Mouse (Mus musculus) heart, postnatal 25 days (tissue): ENCODE measurements at regions not wholly inside any gene's neighbourhood (a gene's known extent, or its start where the extent isn't known, plus 50 kb on each side); places are given as distances from the start of the nearest gene placed in this dataset.

ENCODE experiments used
- DNase-seq: peaks from one replicate; pipeline ENCODE4 v3.0.0; 2022; ENCODE audit warnings: low spot score
- intact Hi-C: fragments of 180-260 bp; cut with DNase I; formaldehyde crosslinking; loops from one replicate; pipeline ENCODE4 v1.15.1; 2025

DNA sequence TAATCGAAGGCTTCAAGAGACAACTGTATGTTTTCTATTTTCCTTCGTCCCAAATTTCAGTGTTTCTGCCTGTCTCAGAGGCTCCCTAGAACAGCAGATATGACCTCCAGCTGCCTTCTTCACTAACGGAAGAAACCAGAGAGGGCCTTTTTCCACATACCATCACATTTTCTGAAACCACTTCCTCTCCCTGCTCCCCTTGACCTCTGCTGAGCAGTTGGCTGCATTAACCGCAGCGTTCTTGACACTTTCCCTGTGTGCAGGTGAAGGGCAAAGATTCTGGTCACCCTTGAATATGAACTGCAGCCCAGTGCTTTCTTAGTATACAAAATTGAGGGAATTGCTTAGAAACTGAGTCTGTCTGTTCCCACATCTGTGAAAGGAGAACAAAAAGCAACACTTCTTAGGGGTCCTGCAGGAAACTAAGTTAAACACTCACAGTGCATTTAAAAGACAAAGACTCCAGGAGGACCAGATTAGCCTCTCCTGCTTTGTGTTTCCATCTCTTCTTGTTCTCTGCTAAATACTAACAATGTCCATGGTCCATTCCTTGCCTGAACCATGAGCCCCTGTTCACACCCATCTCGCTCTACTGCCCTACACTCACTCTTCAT, 98.4 kb downstream of the Akap11 start:
- intact Hi-C loops = no loop called here
- no peak for DNase-seq

DNA sequence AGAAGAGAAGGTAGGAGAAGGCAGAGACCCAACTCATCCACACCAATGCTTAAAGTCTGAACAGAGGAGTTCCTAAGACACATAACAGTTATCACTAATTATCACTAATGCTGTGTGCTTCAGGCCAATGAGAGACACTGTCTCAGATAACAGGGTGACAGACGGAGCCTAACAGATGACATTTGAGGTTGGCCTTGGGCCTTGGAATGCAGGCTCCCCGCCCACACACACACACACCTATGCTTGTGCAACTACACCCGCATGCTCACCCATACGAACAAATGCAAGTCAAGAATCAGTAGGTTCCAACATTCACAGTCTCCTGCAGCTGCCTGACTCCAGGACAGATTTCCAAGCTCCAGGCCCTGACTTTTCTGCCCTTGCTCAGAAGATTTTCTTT, 100.0 kb downstream of the Akap11 start:
- intact Hi-C loops = no loop called here

DNA sequence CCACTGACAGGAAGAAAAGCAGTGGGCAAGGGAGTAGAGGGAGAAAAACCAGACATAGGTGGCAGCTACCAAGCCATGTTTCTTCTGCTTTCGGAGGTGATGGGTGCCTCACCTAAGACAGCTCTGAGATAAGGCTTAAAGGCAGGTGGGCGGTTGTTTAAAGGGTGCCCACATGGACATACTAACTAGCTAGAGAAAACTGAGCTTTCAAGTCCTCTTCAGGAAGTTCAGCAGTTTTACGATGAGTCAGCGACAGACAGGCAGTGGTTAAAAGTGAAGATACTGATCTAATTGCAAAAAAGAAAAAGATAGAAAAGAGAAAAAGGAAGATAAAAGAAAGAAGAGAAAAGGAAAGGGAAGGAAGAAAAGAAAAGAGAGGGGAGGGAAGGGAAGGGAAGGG, 100.6 kb downstream of the Akap11 start:
- no peak for DNase-seq
- intact Hi-C loops = no loop called here

More for the DNA sequence above, 100.0 kb downstream of the Akap11 start:
- DNase-seq = no peak

DNA sequence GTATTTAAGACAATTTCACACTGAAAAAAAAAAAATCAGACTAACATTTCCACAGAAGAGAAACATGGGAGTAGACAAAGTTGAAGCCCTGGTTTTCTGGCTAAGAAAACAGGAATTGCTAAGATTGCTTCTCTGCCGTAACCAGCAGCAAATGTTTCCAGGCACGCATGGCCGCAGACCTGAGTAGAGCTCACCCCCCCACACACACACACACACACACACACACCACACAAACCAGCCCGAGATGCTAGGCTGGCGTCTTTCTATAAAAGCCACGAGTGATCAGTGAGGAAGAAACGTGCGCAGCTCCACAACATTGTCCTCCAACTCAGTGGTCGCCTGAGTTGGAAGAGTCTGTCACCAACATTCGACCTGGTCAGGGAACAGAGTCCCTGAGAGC, 101.0 kb downstream of the Akap11 start:
- intact Hi-C loops = no loop called here
- no peak for DNase-seq

DNA sequence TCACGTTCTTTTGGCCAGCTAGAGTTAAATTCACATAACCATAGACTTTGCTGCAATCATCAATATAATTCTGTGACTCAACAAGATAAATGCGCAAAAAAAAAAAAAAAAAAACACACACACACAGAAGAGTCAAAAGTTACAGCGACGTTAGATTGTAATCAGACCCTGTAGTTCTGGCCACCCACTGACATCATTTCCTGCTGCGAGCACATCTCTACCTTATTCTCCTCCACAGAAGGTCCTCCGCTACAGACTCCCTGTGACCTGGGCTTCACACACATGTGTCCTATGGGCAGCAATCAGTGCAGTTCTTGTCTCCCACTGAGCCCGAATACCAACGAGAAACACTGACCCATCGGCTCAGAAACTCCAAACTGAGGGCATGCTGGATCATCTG, 101.9 kb downstream of the Akap11 start:
- no peak for DNase-seq
- intact Hi-C loops = no loop called here

DNA sequence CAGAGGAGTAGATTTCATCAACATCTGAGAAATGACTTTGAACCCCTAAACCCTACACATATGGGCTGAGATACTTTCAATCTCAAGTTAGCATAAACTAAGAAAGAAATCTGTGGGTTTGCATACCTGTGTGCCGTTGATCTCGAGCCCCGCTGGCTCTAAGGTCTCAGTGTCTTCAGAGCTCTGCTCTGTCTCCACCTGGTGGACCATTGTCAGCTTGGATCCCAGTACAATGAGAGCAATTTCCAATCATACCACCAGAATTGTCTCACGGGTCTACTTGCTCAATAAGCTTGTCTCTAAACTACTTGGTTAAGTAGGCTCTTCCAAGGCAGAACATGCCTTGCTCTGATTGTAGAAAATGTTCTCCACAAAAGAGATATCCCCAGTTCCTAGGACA, 102.5 kb downstream of the Akap11 start:
- intact Hi-C loops = no loop called here

DNA sequence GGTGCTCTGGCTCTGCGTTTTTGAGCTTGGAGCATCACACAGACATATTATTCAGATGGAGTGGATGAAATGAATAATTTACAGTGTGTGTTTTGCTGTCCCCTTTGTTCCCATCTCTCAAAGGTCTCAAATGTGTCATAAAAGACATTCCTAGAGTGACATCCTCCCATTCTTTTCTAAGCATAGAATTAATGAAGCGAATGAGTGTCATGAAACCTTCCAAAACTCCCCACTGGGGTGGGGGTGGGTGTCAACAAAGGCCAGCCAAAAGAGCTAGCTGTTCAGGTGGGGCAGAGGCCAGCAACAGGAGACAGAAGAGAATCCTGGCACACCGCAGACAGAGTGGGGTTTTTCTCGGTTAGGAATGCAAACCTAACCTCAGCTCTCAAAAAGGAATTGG, 104.1 kb downstream of the Akap11 start:
- intact Hi-C loops = no loop called here
- DNase-seq = no peak

More for the DNA sequence above, 102.5 kb downstream of the Akap11 start:
- no peak for DNase-seq

DNA sequence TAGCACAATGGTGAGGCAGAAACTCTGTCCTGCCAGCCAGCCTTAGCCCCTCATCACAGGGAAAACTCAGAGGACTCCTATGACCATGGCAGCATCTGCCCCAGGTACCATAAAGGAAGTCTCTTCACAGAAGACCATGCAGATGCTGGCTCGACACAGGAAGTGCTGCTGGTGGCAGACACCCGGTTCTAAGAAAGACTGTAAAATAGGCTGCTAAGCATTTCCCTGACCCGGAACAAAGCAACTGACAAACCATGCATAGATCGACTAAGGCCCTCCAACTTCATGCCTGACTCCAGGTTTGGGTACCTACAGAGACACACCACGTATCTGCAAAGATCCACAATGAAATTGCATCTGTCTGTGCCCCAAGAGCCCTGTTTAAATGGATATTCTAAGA, 104.7 kb downstream of the Akap11 start:
- DNase-seq = no peak
- intact Hi-C loops = no loop called here

DNA sequence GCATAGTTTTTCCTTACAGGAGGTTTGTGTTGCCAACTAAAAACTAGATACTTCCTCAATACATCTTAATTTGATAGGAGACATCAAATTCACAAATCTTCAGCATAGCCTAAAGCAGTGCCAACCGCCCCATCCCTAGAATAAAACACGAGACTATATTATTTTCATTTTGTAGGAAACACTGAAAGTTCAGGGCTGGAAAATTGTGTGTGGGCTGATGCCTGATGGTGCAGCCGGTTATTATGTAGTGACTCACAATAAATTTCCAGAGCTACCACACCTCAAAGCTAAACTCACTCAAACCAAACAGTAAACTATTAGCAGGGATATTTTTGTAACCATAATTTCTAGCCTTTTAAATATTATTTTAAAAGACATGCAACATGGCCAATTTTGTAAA, 105.2 kb downstream of the Akap11 start:
- intact Hi-C loops = no loop called here
- DNase-seq = no peak

DNA sequence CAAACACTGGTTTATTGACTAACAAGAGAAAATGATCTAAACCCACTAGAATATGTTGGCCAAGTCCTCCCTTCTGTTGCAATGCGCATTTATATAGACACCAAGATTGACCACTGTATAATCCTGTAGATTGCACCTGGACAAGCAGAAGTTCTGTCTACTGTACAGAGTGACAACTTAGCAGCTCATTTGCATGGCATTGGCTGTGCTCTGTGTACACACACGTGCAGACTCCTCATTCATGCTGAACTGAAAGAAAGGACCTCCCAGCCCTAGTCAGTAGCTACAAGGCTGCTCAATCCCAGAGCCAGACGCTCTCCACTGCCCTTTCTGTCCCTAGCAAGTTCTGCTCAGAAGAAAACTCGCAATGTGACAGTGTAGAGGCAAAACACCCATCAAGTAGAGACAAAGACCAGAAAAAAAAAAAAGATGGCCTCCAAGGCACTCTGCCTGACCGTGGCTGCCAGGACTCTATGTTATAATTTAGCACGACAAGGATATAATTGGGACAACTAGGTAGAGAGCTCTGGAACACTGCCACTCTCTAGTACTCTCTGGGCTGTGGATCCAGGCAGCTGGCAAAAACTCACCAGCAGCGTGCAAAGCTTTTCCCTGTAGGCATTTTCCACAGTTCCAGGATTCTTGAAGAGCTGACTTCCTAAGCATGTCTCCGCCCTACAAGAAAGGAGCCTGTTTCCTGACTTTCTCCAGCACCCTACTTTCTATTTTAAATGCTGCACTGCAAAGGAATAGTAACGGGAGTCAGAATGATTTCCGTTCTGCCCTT, 108.2 kb downstream of the Akap11 start:
- intact Hi-C loops = no loop called here
- no peak for DNase-seq

DNA sequence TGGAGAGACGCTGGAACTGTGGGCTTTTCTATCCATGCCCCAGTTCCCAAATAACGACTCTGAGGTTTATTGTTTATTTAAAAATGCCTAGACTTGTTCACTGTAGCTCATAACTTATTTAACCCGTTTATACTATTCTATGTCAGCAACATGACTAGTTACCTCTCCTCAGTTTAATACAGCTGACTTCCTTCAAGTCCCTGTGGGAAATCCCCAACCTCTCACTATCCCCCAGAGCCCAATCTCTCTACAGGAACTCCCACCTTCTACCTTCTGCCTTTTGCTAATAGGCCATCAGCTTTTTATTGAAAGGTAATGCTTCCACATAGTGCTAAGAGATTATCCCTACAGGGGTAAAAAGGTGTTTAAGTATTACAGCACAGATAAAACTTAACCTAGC, 109.5 kb downstream of the Akap11 start:
- intact Hi-C loops = no loop called here
- DNase-seq = no peak

DNA sequence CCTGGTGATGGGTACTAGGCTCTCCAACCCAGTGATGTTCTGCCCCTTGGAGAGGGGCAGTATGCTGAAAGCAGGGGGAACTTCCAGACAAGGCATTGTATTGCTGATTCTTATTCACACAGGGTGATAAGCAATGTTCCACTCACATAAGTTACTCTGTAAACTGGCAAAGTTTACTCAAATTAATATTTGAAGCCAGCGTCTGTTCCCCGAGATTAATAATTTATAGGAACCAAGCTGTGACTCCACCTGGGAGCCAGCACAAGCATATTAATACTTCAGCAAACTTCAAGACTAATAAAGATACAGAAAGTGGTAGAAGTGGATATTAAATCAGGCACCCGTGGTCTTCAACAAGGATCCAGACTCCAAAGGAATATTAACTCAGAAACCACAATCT, 114.0 kb downstream of the Akap11 start:
- intact Hi-C loops = no loop called here
- no peak for DNase-seq

DNA sequence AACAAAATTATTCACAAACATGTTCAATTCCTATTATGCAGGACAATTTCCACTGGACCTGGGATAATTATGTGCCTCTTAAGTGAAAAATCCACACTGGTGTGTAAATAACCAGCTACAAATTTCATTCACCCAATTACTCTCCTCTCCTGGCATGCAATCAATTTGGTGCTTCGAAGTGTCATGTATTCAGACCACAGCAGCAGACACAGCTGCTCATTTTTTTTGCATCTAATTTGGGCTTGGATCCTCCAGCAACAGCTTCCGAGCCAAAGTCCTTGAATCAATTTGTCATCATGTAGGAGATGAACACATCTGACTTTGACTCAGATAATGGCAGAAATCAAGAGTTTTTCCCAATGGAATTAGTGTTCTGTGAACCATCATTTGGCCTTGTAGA, 113.1 kb upstream of the Tnfsf11 start:
- intact Hi-C loops = no loop called here
- DNase-seq = no peak

DNA sequence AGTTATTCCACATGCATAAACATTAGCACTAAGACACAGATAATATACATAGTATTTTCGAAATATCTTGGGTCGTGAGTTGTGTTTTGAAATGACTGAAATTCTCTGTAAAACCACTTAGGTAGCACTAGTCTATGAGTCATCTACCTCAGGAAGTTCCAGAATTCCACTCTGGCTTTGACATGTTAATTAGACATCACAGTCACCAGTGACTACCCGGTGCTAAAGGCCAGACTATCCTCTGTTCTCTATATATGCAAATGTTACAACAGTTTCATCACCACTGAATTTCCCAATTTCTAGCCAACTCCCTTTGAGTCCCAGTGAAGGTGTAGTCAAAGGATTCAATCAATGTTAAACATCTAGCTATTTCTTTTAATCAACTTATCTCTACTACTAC, 112.3 kb upstream of the Tnfsf11 start:
- DNase-seq = no peak
- intact Hi-C loops = no loop called here

DNA sequence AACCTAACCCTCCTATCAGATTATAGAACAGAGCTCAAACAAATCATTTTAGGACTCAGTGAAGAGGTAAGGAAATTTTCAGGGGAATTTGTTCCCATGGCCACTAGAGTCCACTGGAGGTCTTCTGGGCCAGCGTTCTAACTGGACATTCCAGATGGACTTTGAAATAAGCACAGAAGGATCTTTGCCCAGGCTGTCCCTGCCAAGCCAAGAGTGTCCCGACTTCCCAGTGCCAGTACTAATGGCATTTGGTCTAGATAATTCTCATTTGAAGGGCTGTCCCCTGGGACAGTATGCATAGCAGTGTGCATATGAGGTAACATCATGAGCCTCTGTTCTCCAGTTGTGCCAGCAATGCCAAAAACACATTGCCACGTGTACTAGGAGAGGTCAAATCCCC, 97.7 kb upstream of the Tnfsf11 start:
- DNase-seq = no peak
- intact Hi-C loops = no loop called here

DNA sequence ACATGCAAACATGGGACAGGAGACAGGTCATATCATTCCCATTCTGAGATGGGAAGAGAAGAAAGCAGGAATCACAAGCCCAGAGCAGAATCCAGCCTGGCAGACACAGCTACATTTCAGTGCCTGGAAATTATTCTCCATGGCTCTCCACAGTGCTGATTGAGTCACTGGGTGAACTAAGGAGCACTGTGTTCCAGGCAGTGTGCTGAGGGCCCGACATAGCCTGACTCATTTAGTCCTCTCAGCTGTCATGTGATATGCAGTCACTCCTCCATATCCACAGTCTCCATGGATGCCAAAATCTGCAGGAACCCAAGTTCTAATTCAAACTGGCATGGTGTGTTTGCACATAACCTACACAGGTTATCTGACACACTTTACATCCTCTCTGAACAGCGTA, 90.1 kb upstream of the Tnfsf11 start:
- intact Hi-C loops = no loop called here
- DNase-seq = no peak

DNA sequence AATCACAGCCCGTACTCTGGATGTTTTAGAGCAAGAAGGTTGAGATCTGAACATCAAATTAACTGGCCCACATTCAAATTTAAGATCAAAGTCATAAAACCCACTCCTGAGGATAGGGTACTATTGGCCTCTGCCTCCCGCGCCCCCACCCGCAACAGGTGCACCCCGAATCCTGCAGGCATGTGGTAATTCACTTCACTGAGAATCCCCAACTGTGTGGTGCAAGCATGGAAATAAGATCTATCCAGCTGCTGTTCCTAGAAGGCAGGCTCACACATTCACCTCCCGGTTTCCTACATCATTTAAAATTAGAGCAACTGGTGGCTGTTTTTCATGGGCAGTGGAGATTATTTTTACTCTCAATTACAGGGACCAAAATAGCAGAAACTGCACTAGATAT, 87.8 kb upstream of the Tnfsf11 start:
- intact Hi-C loops = no loop called here
- no peak for DNase-seq

DNA sequence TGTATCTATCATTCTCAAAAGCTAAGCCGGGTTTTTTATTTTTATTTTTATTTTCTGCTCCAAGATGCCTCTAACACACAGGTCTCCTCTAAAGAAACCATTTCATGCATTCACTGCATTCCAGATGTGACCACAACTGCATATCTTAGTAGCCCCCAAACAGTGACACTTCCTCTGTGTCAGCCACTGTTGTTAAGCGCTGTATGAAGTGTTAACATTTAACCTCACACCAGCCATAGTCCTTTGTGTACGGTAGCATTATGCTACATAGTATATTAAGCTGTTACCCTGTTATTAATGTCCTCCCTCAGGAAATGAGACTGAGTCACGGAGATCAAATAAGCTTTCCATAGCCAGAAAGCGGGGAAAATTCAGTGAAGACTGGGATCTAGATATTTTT, 79.2 kb upstream of the Tnfsf11 start:
- no peak for DNase-seq
- intact Hi-C loops = no loop called here

DNA sequence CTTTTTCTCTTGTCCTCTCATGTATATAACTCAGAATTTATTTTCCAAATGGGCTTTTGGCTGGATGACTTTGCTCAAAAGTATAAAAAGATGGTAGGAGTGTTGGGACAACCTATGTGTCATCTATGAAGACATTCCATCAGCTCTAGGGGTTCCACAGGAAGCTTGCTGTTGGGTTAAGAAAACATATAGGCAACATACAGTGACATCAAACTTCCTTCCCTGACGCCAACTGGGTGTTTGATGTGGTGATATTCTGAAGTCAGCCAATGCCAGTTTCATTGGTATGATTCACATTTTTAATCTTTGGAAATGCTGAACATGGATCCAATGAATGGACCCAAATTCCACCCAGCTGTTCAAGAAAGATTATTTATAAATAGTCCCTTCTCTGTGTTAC, 76.5 kb upstream of the Tnfsf11 start:
- no peak for DNase-seq
- intact Hi-C loops = no loop called here

DNA sequence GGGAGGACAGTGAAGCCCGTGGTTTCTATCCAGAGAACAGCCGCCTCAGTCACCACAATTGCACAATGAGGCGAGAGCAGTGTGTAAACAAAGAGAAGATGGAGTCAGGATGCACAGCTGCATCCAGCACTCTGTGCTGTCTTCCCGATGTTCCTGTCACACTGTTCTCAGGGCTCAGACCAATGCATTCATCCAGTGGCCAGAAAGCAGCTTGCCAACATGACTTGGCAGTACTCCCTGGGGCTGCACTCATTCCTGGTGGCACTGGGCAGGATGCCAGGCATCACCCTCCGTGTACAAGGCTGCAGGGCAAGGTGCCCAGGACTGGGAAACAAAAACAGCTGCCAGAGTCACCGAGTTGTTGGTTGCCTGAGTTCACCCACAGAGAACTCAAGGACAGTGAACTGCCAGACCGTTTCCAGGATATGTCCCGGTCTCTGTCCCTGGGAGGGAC, 75.4 kb upstream of the Tnfsf11 start:
- peak; percentile 77 for DNase-seq
- intact Hi-C loops = no loop called here

DNA sequence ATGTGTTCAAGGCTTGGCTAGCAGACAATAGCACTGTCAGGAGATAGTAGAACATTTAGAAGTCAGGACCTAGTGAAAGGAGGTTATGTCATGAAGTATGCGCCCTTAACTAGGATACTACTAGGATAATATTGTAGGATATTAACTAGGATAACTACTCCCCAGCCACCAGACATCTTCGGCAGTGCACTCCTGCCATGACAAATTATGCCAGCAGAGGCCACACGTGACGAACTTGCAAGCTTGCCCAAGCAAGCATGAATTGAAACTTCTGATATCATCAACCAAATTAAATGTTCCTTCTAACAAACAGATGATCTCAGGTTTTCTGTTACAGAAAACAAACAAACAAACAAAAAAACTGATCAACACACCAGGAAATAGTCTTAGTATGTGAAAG, 72.2 kb upstream of the Tnfsf11 start:
- no peak for DNase-seq
- intact Hi-C loops = no loop called here

DNA sequence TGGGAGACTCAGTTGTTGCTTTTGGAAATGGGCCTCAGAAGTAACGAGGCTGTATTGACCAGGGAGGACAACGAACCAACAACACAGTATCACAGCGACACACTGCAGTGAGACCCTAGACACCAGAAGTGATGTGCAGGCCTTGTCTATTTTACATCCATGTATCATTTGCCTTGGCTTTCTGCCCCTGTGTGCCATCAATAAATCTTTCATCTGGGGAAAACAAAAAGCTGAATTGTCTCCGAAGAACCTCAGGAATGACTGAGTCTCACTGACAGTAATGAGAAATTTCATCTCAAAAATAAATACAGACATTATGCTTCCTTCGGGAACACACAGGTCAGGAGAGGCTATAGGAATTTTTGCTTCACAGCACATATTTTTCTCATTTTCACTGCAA, 68.7 kb upstream of the Tnfsf11 start:
- no peak for DNase-seq
- intact Hi-C loops = no loop called here
